Mouse (Mus musculus): ENCODE data around the gene Mrpl51. TPM values are rescaled to one million over a fixed set of nuclear protein-coding genes. Genes with fewer than 3 reads are reported as not detected.
"Not testable (repeated sequence)": the region's sequence is repeated elsewhere in the genome, so short reads cannot be mapped to it uniquely, and the experiment has no call there.

Gene Mrpl51
- polyA plus RNA-seq, 1 experiment from 2014 or later = 210 TPM

GRCm38 (mm10) chr6:125161971-125162370 lies 29.6 kb upstream of the Mrpl51 start:
- H3K27me3 ChIP-seq (ENCODE audit: insufficient read depth, low read length); H3K4me3 ChIP-seq (ENCODE audit: low read depth, low read length); H3K9ac ChIP-seq (replicated peaks); H3K27ac ChIP-seq (ENCODE audit: low read depth); ATAC-seq; H3K4me2 ChIP-seq (ENCODE audit: low read depth, low read length); H3K9me3 ChIP-seq (ENCODE audit: low read length): not testable (repeated sequence)
- peak; percentile 75 for TF ChIP-seq CTCF (IDR thresholded peaks at IDR 0.05; ENCODE audit: low read depth)
- WGBS (ENCODE audit: insufficient replicate concordance) = 20% methylated on average over 3 of the region's 5 CpGs
- Histone ChIP-seq H3K36me3 (replicated peaks; ENCODE audit: insufficient read depth, low read length) (peaks cover 37% of the 10 kb centered on the region), H3K4me1 (ENCODE audit: insufficient read depth) (peaks cover 33% of the 10 kb centered on the region)
- peak; percentile 75 for DNase-seq

- ATAC-seq; H3K27ac ChIP-seq (ENCODE audit: low read depth); DNase-seq; H3K9me3 ChIP-seq (ENCODE audit: low read length); H3K9ac ChIP-seq (replicated peaks); H3K27me3 ChIP-seq (ENCODE audit: insufficient read depth, low read length): not testable (repeated sequence)
- Histone ChIP-seq H3K4me1 (ENCODE audit: insufficient read depth) (peaks cover 41% of the 10 kb centered on the region), H3K4me3 (ENCODE audit: low read depth, low read length) (peak overlapping the region; percentile 8; the same call in 1 of the 2 replicates), H3K36me3 (replicated peaks; ENCODE audit: insufficient read depth, low read length) (peaks cover 43% of the 10 kb centered on the region), H3K4me2 (ENCODE audit: low read depth, low read length) (peak overlapping the region; percentile 52)
- 71% methylated on average over 10 of the region's 16 CpGs for WGBS (ENCODE audit: insufficient replicate concordance)
Observed at GRCm38 (mm10) chr6:125162615-125163305, 28.8 kb upstream of the Mrpl51 start.

GRCm38 (mm10) chr6:125163801-125164657 lies 27.6 kb upstream of the Mrpl51 start:
- no peak for TF ChIP-seq CTCF (IDR thresholded peaks at IDR 0.05; ENCODE audit: low read depth)
- no peak for TF ChIP-seq EP300 (IDR thresholded peaks at IDR 0.05; ENCODE audit: low read depth)
- no peak for ATAC-seq
- peak overlapping the region; percentile 97 for H3K27ac ChIP-seq (ENCODE audit: low read depth)
- peak; percentile 58 for DNase-seq
- WGBS (ENCODE audit: insufficient replicate concordance) = 6% methylated on average over 20 of the region's 20 CpGs
- H3K4me3 ChIP-seq (ENCODE audit: low read depth, low read length) = peak overlapping the region; percentile 72
- no peaks in the 10 kb centered on the region for H3K27me3 ChIP-seq (ENCODE audit: insufficient read depth, low read length)
- peak overlapping the region; percentile 76 for H3K9ac ChIP-seq (replicated peaks)
- no peaks in the 10 kb centered on the region for H3K9me3 ChIP-seq (ENCODE audit: low read length)
- H3K4me1 ChIP-seq (ENCODE audit: insufficient read depth) = peaks cover 45% of the 10 kb centered on the region
- H3K36me3 ChIP-seq (replicated peaks; ENCODE audit: insufficient read depth, low read length) = peaks cover 53% of the 10 kb centered on the region
- H3K4me2 ChIP-seq (ENCODE audit: low read depth, low read length) = peak overlapping the region; percentile 75

- H3K4me1 ChIP-seq (ENCODE audit: insufficient read depth) = peaks cover 51% of the 10 kb centered on the region
- ATAC-seq (peak; percentile 3), DNase-seq (peak; percentile 75)
- TF ChIP-seq CTCF (IDR thresholded peaks at IDR 0.05; ENCODE audit: low read depth) = no peak
- no peak for TF ChIP-seq EP300 (IDR thresholded peaks at IDR 0.05; ENCODE audit: low read depth)
- peak overlapping the region; percentile 72 for H3K4me3 ChIP-seq (ENCODE audit: low read depth, low read length)
- H3K36me3 ChIP-seq (replicated peaks; ENCODE audit: insufficient read depth, low read length) = peaks cover 55% of the 10 kb centered on the region
- under 1% methylated on average over 39 of the region's 39 CpGs for WGBS (ENCODE audit: insufficient replicate concordance)
- H3K9ac ChIP-seq (replicated peaks) = peak overlapping the region; percentile 76
- H3K27me3 ChIP-seq (ENCODE audit: insufficient read depth, low read length) = no peaks in the 10 kb centered on the region
- H3K9me3 ChIP-seq (ENCODE audit: low read length) = no peaks in the 10 kb centered on the region
- peak overlapping the region; percentile 75 for H3K4me2 ChIP-seq (ENCODE audit: low read depth, low read length)
- peak overlapping the region; percentile 97 for H3K27ac ChIP-seq (ENCODE audit: low read depth)
Observed at GRCm38 (mm10) chr6:125164672-125165327, 26.8 kb upstream of the Mrpl51 start.

- Histone ChIP-seq H3K4me2 (ENCODE audit: low read depth, low read length) (peak overlapping the region; percentile 75), H3K27me3 (ENCODE audit: insufficient read depth, low read length) (no peaks in the 10 kb centered on the region), H3K27ac (ENCODE audit: low read depth) (peak overlapping the region; percentile 97), H3K9ac (replicated peaks) (peak overlapping the region; percentile 76), H3K36me3 (replicated peaks; ENCODE audit: insufficient read depth, low read length) (peaks cover 55% of the 10 kb centered on the region), H3K9me3 (ENCODE audit: low read length) (no peaks in the 10 kb centered on the region), H3K4me3 (ENCODE audit: low read depth, low read length) (peak overlapping the region; percentile 72), H3K4me1 (ENCODE audit: insufficient read depth) (peaks cover 47% of the 10 kb centered on the region)
- DNase-seq = peak; percentile 96
- 0% methylated on average over 36 of the region's 36 CpGs for WGBS (ENCODE audit: insufficient replicate concordance)
- peak; percentile 45; the same call in 1 of the 2 replicates for TF ChIP-seq EP300 (IDR thresholded peaks at IDR 0.05; ENCODE audit: low read depth)
- no peak for TF ChIP-seq CTCF (IDR thresholded peaks at IDR 0.05; ENCODE audit: low read depth)
- peak; percentile 80 for ATAC-seq
Observed at GRCm38 (mm10) chr6:125165328-125165891, 26.2 kb upstream of the Mrpl51 start.
